Mouse (Mus musculus) gastrocnemius, adult 2 months (tissue): ENCODE results near the gene Creb5. TPM values are rescaled to one million over a fixed set of nuclear protein-coding genes. Genes with fewer than 3 reads are reported as not detected.

Experiments used
- DNase-seq: peaks from one replicate; pipeline ENCODE4 v3.0.0; 2022
- H3K27ac ChIP-seq: fragments of 200-600 bp; 2 replicates; pipeline ENCODE4 v1.8.1; 2022; ENCODE audit warnings: mild to moderate bottlenecking
- H3K4me3 ChIP-seq: fragments of 200-600 bp; 2 replicates; pipeline ENCODE4 v1.8.1; 2022; ENCODE audit warnings: mild to moderate bottlenecking, moderate library complexity
- CTCF ChIP-seq: fragments of 200-600 bp; IDR thresholded peaks from 2 replicates; pipeline ENCODE4 v1.8.1; 2022; ENCODE audit warnings: antibody characterized with exemption, mild to moderate bottlenecking, moderate library complexity
- intact Hi-C: fragments of 180-260 bp; cut with DNase I; formaldehyde crosslinking; loops from one replicate; pipeline ENCODE4 v1.15.1; 2025
- long read RNA-seq, 2 experiments: library from polyadenylated mRNA; stranded (forward); transcript quantifications; one replicate each; pipeline ENCODE4 v2.0.0; 2021
- total RNA-seq, 2 experiments: library from RNA; stranded (reverse); gene quantifications; 2 replicates each; pipeline ENCODE4 v1.2.3; 2021

Gene Creb5
- total RNA-seq = 1 to 10 TPM; 4.5 to 6.1 TPM
- long read RNA-seq, experiment 1, partial matches to known transcripts = 0 of 3 reads
- long read RNA-seq, experiment 1, other reads (novel, unspliced or antisense) = 2 of 3 reads
- long read RNA-seq, experiment 2, full-length matches to known transcripts = 1 of 1 reads
- long read RNA-seq, experiment 2, partial matches to known transcripts = 0 of 1 reads
- long read RNA-seq, experiment 2, other reads (novel, unspliced or antisense) = 0 of 1 reads

GRCm38 (mm10) chr6:53287038-53287561, at the start of gene Creb5:
Creb5 (plus strand) TSS chr6:53287270.
- H3K4me3 ChIP-seq = peak within 1 kb of the TSS; percentile 91
- intact Hi-C loops = loop anchor here (10.0 kb wide), 1 partner anchor 188 kb away; no protein-coding TSS in a partner anchor

GRCm38 (mm10) chr6:53259841-53260240, 27.2 kb upstream of the Creb5 start:
- H3K4me3 ChIP-seq = no peak overlapping the region

More at GRCm38 (mm10) chr6:53287038-53287561, at the start of gene Creb5:
- peak within 1 kb of the TSS; percentile 89 for H3K27ac ChIP-seq
- no peak for TF ChIP-seq CTCF
- DNase-seq = peak; percentile 92

GRCm38 (mm10) chr6:53262401-53262800, 24.7 kb upstream of the Creb5 start:
- intact Hi-C loops = no loop called here

More at GRCm38 (mm10) chr6:53259841-53260240, 27.2 kb upstream of the Creb5 start:
- TF ChIP-seq CTCF = no peak
- DNase-seq = no peak
- no peak overlapping the region for H3K27ac ChIP-seq
- intact Hi-C loops = no loop called here

GRCm38 (mm10) chr6:53267036-53267435, 20.0 kb upstream of the Creb5 start:
- no peak for DNase-seq
- no peak overlapping the region for H3K27ac ChIP-seq
- peak; percentile 66 for TF ChIP-seq CTCF
- intact Hi-C loops = loop anchor here (1.0 kb wide), 1 partner anchor 454 kb away; no protein-coding TSS in a partner anchor
- peak overlapping the region; percentile 41 for H3K4me3 ChIP-seq

More at GRCm38 (mm10) chr6:53262401-53262800, 24.7 kb upstream of the Creb5 start:
- TF ChIP-seq CTCF = no peak
- Histone ChIP-seq H3K27ac (no peak overlapping the region), H3K4me3 (no peak overlapping the region)
- DNase-seq = no peak

GRCm38 (mm10) chr6:53267732-53268505, 19.2 kb upstream of the Creb5 start:
- no peak for DNase-seq
- intact Hi-C loops = loop anchor here (1.0 kb wide), 1 partner anchor 453 kb away; no protein-coding TSS in a partner anchor
- Histone ChIP-seq H3K27ac (no peak overlapping the region), H3K4me3 (no peak overlapping the region)
- no peak for TF ChIP-seq CTCF

- no peak overlapping the region for H3K4me3 ChIP-seq
- intact Hi-C loops = no loop called here
- H3K27ac ChIP-seq = no peak overlapping the region
- DNase-seq = no peak
- no peak for TF ChIP-seq CTCF
Observed at GRCm38 (mm10) chr6:53271216-53271615, 15.9 kb upstream of the Creb5 start.

- TF ChIP-seq CTCF = no peak
- no peak for DNase-seq
- Histone ChIP-seq H3K4me3 (no peak overlapping the region), H3K27ac (no peak overlapping the region)
- intact Hi-C loops = no loop called here
Observed at GRCm38 (mm10) chr6:53271636-53272035, 15.4 kb upstream of the Creb5 start.

GRCm38 (mm10) chr6:53286389-53287037, 557 bp upstream of the Creb5 start:
- Histone ChIP-seq H3K27ac (peak overlapping the region; percentile 89), H3K4me3 (peak overlapping the region; percentile 91)
- peak; percentile 86 for DNase-seq
- no peak for TF ChIP-seq CTCF
- intact Hi-C loops = loop anchor here (10.0 kb wide), 1 partner anchor 188 kb away; no protein-coding TSS in a partner anchor

GRCm38 (mm10) chr6:53287562-53288381, 702 bp downstream of the Creb5 start:
- Histone ChIP-seq H3K27ac (peak overlapping the region; percentile 89), H3K4me3 (peak overlapping the region; percentile 91)
- no peak for TF ChIP-seq CTCF
- intact Hi-C loops = loop anchor here (10.0 kb wide), 1 partner anchor 187 kb away; no protein-coding TSS in a partner anchor
- peak; percentile 79 for DNase-seq

GRCm38 (mm10) chr6:53288584-53289558, 1.8 kb downstream of the Creb5 start:
- TF ChIP-seq CTCF = no peak
- Histone ChIP-seq H3K4me3 (peak overlapping the region; percentile 91), H3K27ac (peak overlapping the region; percentile 89)
- intact Hi-C loops = loop anchor here (10.0 kb wide), 1 partner anchor 186 kb away; no protein-coding TSS in a partner anchor
- DNase-seq = peak; percentile 28

GRCm38 (mm10) chr6:53289659-53290058, 2.6 kb downstream of the Creb5 start:
- TF ChIP-seq CTCF = no peak
- no peak for DNase-seq
- intact Hi-C loops = loop anchor here (10.0 kb wide), 1 partner anchor 185 kb away; no protein-coding TSS in a partner anchor
- Histone ChIP-seq H3K4me3 (peak overlapping the region; percentile 91), H3K27ac (peak overlapping the region; percentile 89)
